Mouse (Mus musculus) cerebellum, postnatal 10 days (tissue): Measurements from ENCODE around the gene 2900011O08Rik.

ENCODE experiments used
- DNase-seq, 2 experiments: peaks; one replicate each; pipeline ENCODE4 v3.0.0; 2021; ENCODE audit warnings: mixed read lengths in 2 of 2

2900011O08Rik gene

GRCm38 (mm10) chr16:14070471-14071169, 84.2 kb downstream of the 2900011O08Rik start:
- no peak for DNase-seq

GRCm38 (mm10) chr16:14082925-14083324, 96.5 kb downstream of the 2900011O08Rik start:
- DNase-seq = no peak

GRCm38 (mm10) chr16:14088249-14088648, 101.8 kb downstream of the 2900011O08Rik start:
- no peak for DNase-seq

- no peak for DNase-seq
Measured at GRCm38 (mm10) chr16:14089296-14089695, 102.9 kb downstream of the 2900011O08Rik start.

GRCm38 (mm10) chr16:14091771-14092170, 105.4 kb downstream of the 2900011O08Rik start:
- DNase-seq = no peak

GRCm38 (mm10) chr16:14105891-14106290, 119.5 kb downstream of the 2900011O08Rik start:
- peak; percentile 28 for DNase-seq

- DNase-seq = no peak
Measured at GRCm38 (mm10) chr16:14109651-14110230, 123.3 kb downstream of the 2900011O08Rik start.

GRCm38 (mm10) chr16:14110922-14111321, 124.5 kb downstream of the 2900011O08Rik start:
- DNase-seq = peak; percentile 11 to 12

GRCm38 (mm10) chr16:14112133-14112532, 125.7 kb downstream of the 2900011O08Rik start:
- DNase-seq = no peak

GRCm38 (mm10) chr16:14112742-14113141, 126.3 kb downstream of the 2900011O08Rik start:
- DNase-seq = no peak

GRCm38 (mm10) chr16:14117299-14117698, 130.9 kb downstream of the 2900011O08Rik start:
- no peak for DNase-seq

GRCm38 (mm10) chr16:14120941-14121340, 134.5 kb downstream of the 2900011O08Rik start:
- peak; percentile 68 to 69 for DNase-seq

- no peak for DNase-seq
Measured at GRCm38 (mm10) chr16:14121563-14121962, 135.2 kb downstream of the 2900011O08Rik start.

GRCm38 (mm10) chr16:14122586-14122985, 136.2 kb downstream of the 2900011O08Rik start:
- peak in 1 of 2 experiments; percentile 6 for DNase-seq

- DNase-seq = no peak
Measured at GRCm38 (mm10) chr16:14123901-14124300, 137.5 kb downstream of the 2900011O08Rik start.

GRCm38 (mm10) chr16:14124709-14125108, 138.3 kb downstream of the 2900011O08Rik start:
- DNase-seq = no peak

- no peak for DNase-seq
Measured at GRCm38 (mm10) chr16:14125253-14125652, 138.8 kb downstream of the 2900011O08Rik start.

GRCm38 (mm10) chr16:14128977-14129376, 142.6 kb downstream of the 2900011O08Rik start:
- DNase-seq = no peak

- no peak for DNase-seq
Measured at GRCm38 (mm10) chr16:14130796-14131195, 144.4 kb downstream of the 2900011O08Rik start.

- DNase-seq = no peak
Measured at GRCm38 (mm10) chr16:14131376-14131775, 145.0 kb downstream of the 2900011O08Rik start.

GRCm38 (mm10) chr16:14131838-14132237, 145.4 kb downstream of the 2900011O08Rik start:
- DNase-seq = no peak

- DNase-seq = no peak
Measured at GRCm38 (mm10) chr16:14135014-14135413, 148.6 kb downstream of the 2900011O08Rik start.

GRCm38 (mm10) chr16:14137976-14138561, 151.7 kb downstream of the 2900011O08Rik start:
- peak; percentile 17 to 26 for DNase-seq

GRCm38 (mm10) chr16:14139106-14139505, 152.7 kb downstream of the 2900011O08Rik start:
- no peak for DNase-seq
